Mouse (Mus musculus) retina, adult 2 months (tissue): ENCODE results near the gene Vmn2r22.
"Not testable (repeated sequence)": the region's sequence is repeated elsewhere in the genome, so short reads cannot be mapped to it uniquely, and the experiment has no call there.

ENCODE experiments used
- DNase-seq: peaks from one replicate; pipeline ENCODE4 v3.0.0-alpha.2; 2012; ENCODE audit warnings: low read depth, low spot score

Gene Vmn2r22

GRCm38 (mm10) chr6:123650625-123651024 is at the start of gene Vmn2r22:
Gene Vmn2r22 (minus strand): TSS chr6:123650725.
- DNase-seq: not testable (repeated sequence)

GRCm38 (mm10) chr6:123697213-123697612 is 46.7 kb upstream of the Vmn2r22 start:
- DNase-seq: no peak

GRCm38 (mm10) chr6:123696639-123697038 is 46.1 kb upstream of the Vmn2r22 start:
- DNase-seq: not testable (repeated sequence)

GRCm38 (mm10) chr6:123657040-123657439 is 6.5 kb upstream of the Vmn2r22 start:
- no peak for DNase-seq

GRCm38 (mm10) chr6:123639394-123639793 is 11.1 kb downstream of the Vmn2r22 start:
- not testable (repeated sequence) for DNase-seq

GRCm38 (mm10) chr6:123623784-123624183 is 26.7 kb downstream of the Vmn2r22 start:
- not testable (repeated sequence) for DNase-seq

- not testable (repeated sequence) for DNase-seq
Measured at GRCm38 (mm10) chr6:123588368-123588767, 62.2 kb downstream of the Vmn2r22 start.

GRCm38 (mm10) chr6:123587796-123588328 is 62.7 kb downstream of the Vmn2r22 start:
- DNase-seq: not testable (repeated sequence)

- not testable (repeated sequence) for DNase-seq
Measured at GRCm38 (mm10) chr6:123583988-123584387, 66.5 kb downstream of the Vmn2r22 start.

- not testable (repeated sequence) for DNase-seq
Measured at GRCm38 (mm10) chr6:123574698-123575097, 75.8 kb downstream of the Vmn2r22 start.
